Mouse (Mus musculus) MEL (cell line): ENCODE results near the gene Slc25a33.
A peak's percentile ranks its signal among the peaks of the same experiment; 100 is the strongest.

Source experiments
- CTCF ChIP-seq, 3 experiments: IDR thresholded peaks in 2 of 3; conservative IDR thresholded peaks in 1 of 3; 2 replicates each; pipeline ENCODE4 v1.5.1; 2011 to 2012; ENCODE audit warnings: low read length in 3 of 3, low read depth in 2 of 3, mild to moderate bottlenecking in 2 of 3, improper control_type of control experiment in 1 of 3, inconsistent platforms in 1 of 3, mixed read lengths in 1 of 3, moderate library complexity in 1 of 3; ENCODE audit not compliant: control insufficient read depth in 1 of 3, insufficient read depth in 1 of 3, poor library complexity in 1 of 3, severe bottlenecking in 1 of 3
- EP300 ChIP-seq, 2 experiments: IDR thresholded peaks; 2 replicates each; pipeline ENCODE4 v1.6.1; 2011; ENCODE audit warnings: improper control_type of control experiment in 2 of 2, low read length in 2 of 2, low read depth in 1 of 2, mild to moderate bottlenecking in 1 of 2
- ETS1 ChIP-seq: IDR thresholded peaks from 2 replicates; pipeline ENCODE4 v1.6.1; 2012; ENCODE audit warnings: low read depth, mild to moderate bottlenecking, inconsistent platforms, low read length, improper control_type of control experiment, moderate library complexity
- GABPA ChIP-seq: IDR thresholded peaks from 2 replicates; pipeline ENCODE4 v1.6.1; 2012; ENCODE audit warnings: low read depth, mild to moderate bottlenecking, inconsistent platforms, low read length, improper control_type of control experiment, moderate library complexity
- GATA1 ChIP-seq: IDR thresholded peaks from 2 replicates; pipeline ENCODE4 v1.6.1; 2011; ENCODE audit warnings: low read depth, low read length, improper control_type of control experiment
- KAT2A ChIP-seq: conservative IDR thresholded peaks from 2 replicates; pipeline ENCODE4 v1.6.1; 2012; ENCODE audit warnings: low read depth, low read length, improper control_type of control experiment, inconsistent platforms
- NRF1 ChIP-seq: IDR thresholded peaks from 2 replicates; pipeline ENCODE4 v1.6.1; 2014; ENCODE audit warnings: low read depth, mild to moderate bottlenecking, inconsistent platforms, low read length, improper control_type of control experiment, moderate library complexity; ENCODE audit not compliant: poor library complexity, insufficient read depth, severe bottlenecking
- POLR2A ChIP-seq, 2 experiments: IDR thresholded peaks; 2 replicates each; pipeline ENCODE4 v1.6.1; 2011 to 2012; ENCODE audit warnings: low read length in 2 of 2, mild to moderate bottlenecking in 2 of 2, control low read depth in 1 of 2, improper control_type of control experiment in 1 of 2, low read depth in 1 of 2, moderate library complexity in 1 of 2; ENCODE audit not compliant: control insufficient read depth in 1 of 2, insufficient read depth in 1 of 2, poor library complexity in 1 of 2
- POLR2AphosphoS5 ChIP-seq: IDR thresholded peaks from 2 replicates; pipeline ENCODE4 v1.6.1; 2012; ENCODE audit warnings: low read depth, borderline replicate concordance, mild to moderate bottlenecking, inconsistent platforms, low read length, moderate library complexity, mixed read lengths
- UBTF ChIP-seq: IDR thresholded peaks from 2 replicates; pipeline ENCODE4 v1.6.1; 2012; ENCODE audit warnings: low read depth, mild to moderate bottlenecking, inconsistent platforms, low read length, improper control_type of control experiment, moderate library complexity, borderline replicate concordance; ENCODE audit not compliant: insufficient read depth
- ZNF384 ChIP-seq: IDR thresholded peaks from 2 replicates; pipeline ENCODE4 v1.6.1; 2012; ENCODE audit warnings: low read depth, mild to moderate bottlenecking, inconsistent platforms, low read length, improper control_type of control experiment

DNA sequence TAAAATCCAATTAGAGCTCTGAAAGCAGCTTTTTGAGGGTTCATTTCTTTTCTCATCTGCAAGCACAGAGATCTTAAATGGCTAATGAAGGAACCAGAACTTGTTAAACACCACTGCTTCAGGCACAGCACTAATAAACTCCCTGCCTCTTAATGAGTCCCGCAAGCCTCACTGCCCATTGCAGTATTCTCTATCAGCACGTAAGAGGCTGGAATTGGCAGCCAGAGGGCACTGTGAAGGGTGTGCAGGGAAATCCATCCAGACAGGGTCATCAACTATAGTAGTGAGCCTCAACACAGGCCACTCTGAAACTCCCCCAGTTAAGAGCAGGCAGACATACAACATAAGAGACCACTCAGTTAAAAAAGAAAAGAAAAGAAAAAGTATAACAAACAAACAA is 1.7 kb downstream of the Slc25a33 start:
- TF ChIP-seq GATA1: no peak
- TF ChIP-seq ZNF384: no peak
- TF ChIP-seq POLR2A (IDR thresholded peaks at IDR 0.05; ENCODE audit: control insufficient read depth in 1 of 2, insufficient read depth in 1 of 2, low read depth in 1 of 2, low read length in 2 of 2, poor library complexity in 1 of 2): no peak
- TF ChIP-seq UBTF: no peak
- TF ChIP-seq EP300 (IDR thresholded peaks at IDR 0.05; ENCODE audit: low read depth in 1 of 2, low read length in 2 of 2): 0 out of 4 replicates have a peak, but pooled peaks of 1 of the 2 experiments have one; percentile 6
- TF ChIP-seq CTCF (IDR thresholded peaks at IDR 0.05 in 2 of 3, conservative IDR thresholded peaks at IDR 0.05 in 1 of 3; ENCODE audit: control insufficient read depth in 1 of 3, insufficient read depth in 1 of 3, low read depth in 2 of 3, low read length in 3 of 3, poor library complexity in 1 of 3, severe bottlenecking in 1 of 3): peak; percentile 15 to 54 (median 53); a peak in 3 of 6 replicates
- TF ChIP-seq NRF1: no peak
- no peak for TF ChIP-seq POLR2AphosphoS5
- no peak for TF ChIP-seq GABPA
- 0 out of 2 replicates have a peak, but pooled peaks have one; percentile 8 for TF ChIP-seq ETS1
- TF ChIP-seq KAT2A: no peak
